Mouse (Mus musculus) CH12.LX (cell line): Measurements from ENCODE around the gene Sult1a1.

ENCODE experiments used
- CTCF ChIP-seq, 2 experiments: IDR thresholded peaks in 1 of 2; conservative IDR thresholded peaks in 1 of 2; 2 replicates each; pipeline ENCODE4 v1.5.1; 2011 to 2012; ENCODE audit warnings: low read depth in 2 of 2, low read length in 2 of 2, improper control_type of control experiment in 1 of 2, inconsistent platforms in 1 of 2, mild to moderate bottlenecking in 1 of 2, moderate library complexity in 1 of 2
- EP300 ChIP-seq: IDR thresholded peaks from 2 replicates; pipeline ENCODE4 v1.6.1; 2011; ENCODE audit warnings: low read length, improper control_type of control experiment
- HCFC1 ChIP-seq: IDR thresholded peaks from 2 replicates; pipeline ENCODE4 v1.6.1; 2012; ENCODE audit warnings: low read depth, mild to moderate bottlenecking, inconsistent platforms, low read length, improper control_type of control experiment
- MAFK ChIP-seq: IDR thresholded peaks from 2 replicates; pipeline ENCODE4 v1.6.1; 2011; ENCODE audit warnings: low read length, improper control_type of control experiment; ENCODE audit not compliant: insufficient replicate concordance
- MAX ChIP-seq: IDR thresholded peaks from 2 replicates; pipeline ENCODE4 v1.6.1; 2011; ENCODE audit warnings: low read length, improper control_type of control experiment
- NRF1 ChIP-seq: IDR thresholded peaks from 2 replicates; pipeline ENCODE4 v1.6.1; 2014; ENCODE audit warnings: low read depth, mild to moderate bottlenecking, inconsistent platforms, low read length, improper control_type of control experiment, moderate library complexity

DNA sequence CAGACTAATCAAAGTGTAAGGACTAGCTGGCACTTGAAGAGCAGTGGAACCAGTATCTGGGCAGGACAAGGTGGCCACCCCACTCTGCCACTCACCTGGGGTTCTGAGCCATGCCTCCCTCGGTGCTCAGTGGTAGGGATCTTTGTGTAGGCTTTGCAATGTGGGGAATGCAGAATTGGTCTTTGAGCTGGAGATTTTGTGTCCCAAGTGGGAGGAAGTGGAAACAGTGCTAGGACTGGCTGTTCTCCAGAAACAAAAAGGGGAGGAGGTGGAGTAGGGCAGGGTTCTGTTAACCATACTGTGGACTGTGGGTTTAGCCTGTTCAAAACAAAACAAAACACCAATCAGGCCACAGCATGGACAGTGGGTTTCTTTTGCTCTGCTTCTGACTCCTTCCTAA is at the start of gene Sult1a1:
- TF ChIP-seq CTCF (conservative IDR thresholded peaks at IDR 0.05 in 1 of 2, IDR thresholded peaks at IDR 0.05 in 1 of 2; ENCODE audit: low read depth in 2 of 2, low read length in 2 of 2) (no peak), MAX (no peak), EP300 (no peak), MAFK (no peak), HCFC1 (no peak), NRF1 (no peak)
